Mouse (Mus musculus) erythroid progenitor cell, adult 5-6 weeks (primary cell): ENCODE data around the gene Gm4792. TPM values are rescaled to one million over a fixed set of nuclear protein-coding genes. Genes with fewer than 3 reads are reported as not detected.

Source experiments
- ATAC-seq: replicated peaks from 2 replicates; pipeline ENCODE4 v1.8.0; 2016; ENCODE audit warnings: moderate number of reproducible peaks, mild to moderate bottlenecking, moderate TSS enrichment, inconsistent platforms; ENCODE audit not compliant: poor library complexity, low FRiP score, severe bottlenecking
- total RNA-seq, 2 experiments: library from RNA; stranded (forward) in 1 of 2; stranded (reverse) in 1 of 2; fragments of 150-400 nt in 1 of 2; fragments of 186-747, 209-891 nt in 1 of 2; gene quantifications; 2 replicates each; pipeline versions ENCODE4 v1.2.3 to v1.2.4; 2015 to 2017; ENCODE audit warnings: low replicate concordance in 2 of 2

Gm4792 gene
- not detected in 2 replicates for total RNA-seq (2015; ENCODE audit: low replicate concordance)
- total RNA-seq (2017; ENCODE audit: low replicate concordance) = not detected in 2 replicates

DNA sequence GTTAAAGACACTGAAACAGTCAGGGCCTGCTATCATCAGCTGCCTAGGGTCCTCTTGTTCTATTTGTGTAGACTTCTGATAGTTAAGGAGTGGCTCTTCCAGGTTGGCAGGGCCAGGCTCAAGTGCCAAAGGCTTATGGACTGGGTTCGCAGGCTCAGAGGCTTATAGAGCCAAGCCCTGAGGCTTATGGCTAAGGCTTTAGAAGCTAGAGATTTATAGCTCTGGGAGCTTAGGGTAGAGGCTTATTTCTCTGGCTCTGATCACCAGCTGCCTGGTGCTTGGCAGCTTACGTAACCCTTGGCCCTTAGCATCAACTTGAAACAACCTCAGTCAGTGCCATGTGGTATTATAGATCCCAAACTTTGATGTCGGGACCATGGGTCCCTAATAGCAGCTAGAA lies at the start of gene Gm4792:
Gene Gm4792, minus strand, starts transcription at position 233 of the 400 bp plus-strand sequence.
- ATAC-seq = no peak

DNA sequence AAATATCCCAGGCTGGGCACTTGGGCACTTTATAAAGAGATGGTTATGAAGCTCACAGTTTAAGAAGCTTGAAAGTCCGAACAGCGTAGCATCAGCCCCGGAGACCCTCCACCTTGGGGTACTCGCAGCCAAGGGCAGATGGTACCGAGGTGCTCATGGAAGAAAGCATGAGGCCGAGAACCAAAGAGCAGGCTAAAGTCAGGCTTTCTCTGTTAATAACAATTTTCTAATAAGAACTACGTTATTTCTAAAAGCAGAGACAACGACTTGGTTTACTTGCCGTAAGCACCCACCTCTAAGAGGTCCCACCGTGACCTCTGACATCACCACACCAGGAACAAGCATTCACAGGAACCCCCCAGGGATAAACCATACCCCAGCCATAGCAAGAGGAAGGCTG lies 49.5 kb upstream of the Gm4792 start:
- no peak for ATAC-seq

DNA sequence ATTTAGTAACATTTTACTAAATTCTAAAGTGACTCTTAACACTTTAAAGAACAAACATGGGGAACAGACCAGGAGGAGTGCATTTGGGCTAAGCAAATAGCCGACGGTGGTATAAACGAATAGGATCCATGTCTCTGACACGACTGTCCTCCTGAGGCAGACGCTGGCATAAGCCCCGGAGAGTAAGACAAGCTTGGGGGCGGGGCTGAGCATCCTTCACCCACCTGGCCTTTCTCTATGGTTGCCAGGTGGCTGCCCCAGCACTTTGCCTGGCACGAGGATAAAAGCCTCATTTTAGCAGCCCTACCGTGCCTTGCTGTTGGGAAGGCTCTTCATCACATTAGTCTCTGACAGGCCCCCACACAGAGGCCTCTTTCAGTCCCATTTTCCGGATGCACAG lies 48.8 kb upstream of the Gm4792 start:
- no peak for ATAC-seq

DNA sequence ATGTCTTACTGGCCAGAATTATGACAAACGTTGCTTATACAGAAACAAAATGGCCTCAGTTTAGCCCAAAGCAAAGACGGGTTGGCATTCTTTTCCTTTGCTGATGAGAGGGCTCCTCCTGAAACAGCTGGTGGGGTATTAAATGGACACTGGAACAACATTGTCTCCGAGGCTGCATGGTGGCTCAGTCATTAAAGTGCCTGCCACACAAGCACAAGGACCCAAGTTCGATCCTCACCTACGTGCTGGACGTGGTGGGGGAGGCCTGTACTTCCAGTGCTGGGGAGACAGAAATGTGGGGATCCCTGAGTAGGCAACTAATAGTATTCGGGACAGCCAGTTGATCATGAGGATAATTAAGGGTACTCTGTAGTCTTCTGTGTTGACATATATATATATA lies 48.1 kb upstream of the Gm4792 start:
- ATAC-seq = no peak

DNA sequence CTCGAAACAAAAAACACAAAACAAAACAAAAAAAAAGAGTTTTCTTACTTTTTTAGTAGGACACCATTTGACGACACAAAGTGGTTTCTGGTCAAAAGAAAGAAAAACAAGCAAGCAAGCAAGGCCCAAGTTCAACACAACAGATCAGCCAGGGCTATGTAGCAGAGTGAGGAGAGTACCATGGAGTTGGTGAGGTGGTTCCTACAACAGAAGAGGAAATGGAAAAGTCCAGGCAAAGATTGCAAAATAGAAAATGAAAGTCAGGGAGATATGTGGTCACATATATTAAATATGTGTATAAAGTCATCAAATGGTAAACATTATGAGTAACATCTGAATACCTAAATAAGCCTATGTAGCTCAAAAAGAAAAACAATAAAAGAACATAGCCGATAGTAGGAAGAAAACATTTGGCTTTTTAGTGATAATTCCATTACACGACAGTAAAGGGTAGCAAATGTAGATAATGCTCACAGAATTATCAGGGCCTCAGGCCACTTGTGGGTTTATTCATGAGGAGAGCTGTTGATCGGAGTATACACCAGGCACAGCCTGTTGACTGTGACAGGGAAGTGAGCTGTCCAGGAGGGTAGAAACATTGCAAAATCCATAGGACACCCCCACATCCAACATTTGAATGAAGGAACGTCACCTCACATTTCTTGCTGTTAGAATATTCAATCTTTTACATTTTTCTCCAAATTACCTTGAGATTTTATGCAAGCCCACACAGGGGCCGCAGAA lies 47.2 kb upstream of the Gm4792 start:
- ATAC-seq = no peak

DNA sequence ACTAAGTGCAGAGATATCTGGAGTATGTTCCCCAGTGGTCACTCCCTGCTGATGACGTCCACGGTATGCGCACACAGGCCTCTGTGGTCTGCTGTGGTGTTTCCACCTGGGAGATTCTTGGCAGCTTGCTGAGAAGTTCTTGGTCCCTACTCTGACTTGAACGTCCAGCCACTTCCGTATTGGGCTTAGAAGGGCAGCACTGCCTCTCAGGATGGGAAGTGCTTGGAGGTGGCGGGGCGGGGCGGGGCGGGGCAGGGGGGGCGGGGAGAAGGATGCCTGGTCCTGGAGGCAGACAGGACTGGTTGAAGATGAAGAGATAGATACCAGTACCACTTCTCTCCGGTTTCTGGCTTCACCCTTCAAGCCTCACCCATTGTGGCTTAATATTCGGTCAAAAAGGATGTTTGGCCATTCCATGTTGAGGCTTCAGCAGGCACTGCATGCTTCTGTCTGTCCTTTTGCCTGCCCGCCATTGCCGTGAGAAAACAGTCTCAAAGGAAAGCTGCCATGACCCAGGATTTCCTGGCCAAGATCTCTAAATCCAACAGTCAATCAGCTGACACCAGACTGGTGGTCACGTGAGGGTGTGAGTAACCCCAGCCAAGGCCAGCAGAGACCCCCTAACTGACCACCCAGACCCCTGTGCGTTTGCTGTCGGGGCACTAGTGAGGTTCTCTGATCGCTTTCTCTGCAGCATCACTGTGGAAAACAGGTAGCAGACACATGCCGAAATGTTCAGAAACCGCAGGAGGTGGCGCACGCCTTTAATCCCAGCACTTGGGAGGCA lies 46.3 kb upstream of the Gm4792 start:
- ATAC-seq = no peak

DNA sequence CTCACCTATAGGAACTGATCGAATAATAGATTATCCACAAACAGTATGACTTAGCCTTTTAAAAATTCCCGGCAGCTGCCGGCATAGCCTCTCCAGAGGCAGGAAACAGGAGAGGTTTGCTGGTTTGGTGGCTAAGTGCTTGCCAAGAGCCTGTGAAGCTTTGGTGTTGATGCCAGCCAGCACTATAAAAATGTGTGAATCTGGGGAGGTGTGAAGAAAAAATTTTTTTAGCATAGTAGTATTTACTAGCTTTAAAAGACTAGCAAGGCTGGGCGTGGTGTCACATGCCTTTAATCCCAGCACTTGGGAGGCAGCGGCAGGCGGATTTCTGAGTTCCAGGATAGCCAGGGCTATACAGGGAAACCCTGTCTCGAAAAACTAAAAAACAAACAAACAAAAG lies 45.1 kb upstream of the Gm4792 start:
- ATAC-seq = no peak

DNA sequence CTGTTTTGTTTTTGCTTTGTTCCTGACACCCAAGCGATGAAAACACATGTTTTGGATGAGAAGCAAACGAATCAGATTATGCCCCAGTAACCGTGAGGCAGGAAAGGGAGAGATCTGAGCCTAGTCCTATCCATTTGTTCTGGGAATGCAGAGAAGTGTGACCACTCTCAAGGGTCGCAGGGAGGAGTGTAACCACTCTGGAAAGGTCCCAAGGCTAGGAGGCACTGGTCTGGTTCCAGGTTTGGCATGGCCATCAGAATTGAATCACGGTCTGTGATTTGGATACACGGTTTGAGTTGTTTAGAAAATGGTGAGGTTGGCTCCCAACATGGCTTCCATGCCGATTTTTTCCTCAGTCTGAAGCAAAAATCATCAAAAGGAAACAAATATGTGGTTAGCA lies 43.8 kb upstream of the Gm4792 start:
- no peak for ATAC-seq

DNA sequence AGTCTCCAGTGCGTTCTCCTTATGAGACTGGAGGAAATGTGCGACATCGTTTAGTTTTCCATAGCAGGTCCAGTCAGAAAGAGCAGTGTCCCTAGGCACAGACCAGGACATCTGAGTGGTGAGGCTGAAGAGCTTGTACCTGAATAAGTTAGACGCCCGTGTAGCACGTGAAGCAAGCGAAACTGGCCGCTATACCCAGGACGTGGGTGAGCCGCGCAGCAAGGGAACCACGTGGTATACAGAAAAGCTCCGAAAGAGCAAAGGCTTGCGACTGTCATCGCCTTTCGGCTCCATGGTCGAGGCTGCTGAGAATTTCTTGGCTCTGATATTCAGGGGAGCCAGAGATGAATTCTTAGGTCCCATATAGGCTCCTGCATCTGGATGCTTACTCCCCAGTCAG lies 43.0 kb upstream of the Gm4792 start:
- no peak for ATAC-seq

DNA sequence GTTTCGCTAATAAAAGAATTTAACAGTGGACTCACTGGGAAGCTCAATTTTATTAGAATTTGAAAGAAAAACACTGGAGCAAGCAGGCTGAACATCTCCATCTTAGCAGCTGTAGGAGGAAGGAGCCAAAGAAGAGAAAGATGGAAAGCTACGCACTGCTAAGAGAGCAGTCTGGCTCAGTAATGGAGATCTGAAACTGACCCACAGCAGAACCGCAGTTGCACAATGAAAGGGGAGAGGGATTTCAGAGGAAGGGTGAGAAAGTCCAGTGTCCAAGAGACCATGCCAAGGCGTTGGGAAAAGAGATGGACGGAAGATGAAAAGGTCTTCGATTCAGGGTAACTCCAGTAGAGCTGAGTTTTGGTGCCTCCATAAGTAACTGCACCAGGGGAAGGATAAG lies 37.6 kb upstream of the Gm4792 start:
- no peak for ATAC-seq

DNA sequence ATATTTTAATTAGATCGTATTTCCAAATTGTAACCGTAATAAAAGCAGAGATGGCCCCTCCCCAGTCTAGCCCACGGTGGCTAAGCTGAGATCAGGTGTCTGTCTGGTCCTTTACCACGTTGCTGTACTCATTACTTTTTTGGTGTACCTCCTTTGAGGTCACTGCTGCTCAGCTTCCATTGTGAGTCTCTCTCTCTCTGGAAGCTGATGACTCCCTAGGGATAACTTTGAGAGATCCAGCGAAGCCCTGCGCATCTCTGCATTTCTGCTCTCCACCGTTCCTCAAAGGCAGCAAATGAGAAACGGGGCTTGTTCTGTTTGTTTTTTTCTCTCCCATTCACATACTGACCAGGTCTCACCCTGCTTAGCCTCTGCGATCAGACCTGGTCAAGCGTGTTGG lies 36.5 kb upstream of the Gm4792 start:
- no peak for ATAC-seq

DNA sequence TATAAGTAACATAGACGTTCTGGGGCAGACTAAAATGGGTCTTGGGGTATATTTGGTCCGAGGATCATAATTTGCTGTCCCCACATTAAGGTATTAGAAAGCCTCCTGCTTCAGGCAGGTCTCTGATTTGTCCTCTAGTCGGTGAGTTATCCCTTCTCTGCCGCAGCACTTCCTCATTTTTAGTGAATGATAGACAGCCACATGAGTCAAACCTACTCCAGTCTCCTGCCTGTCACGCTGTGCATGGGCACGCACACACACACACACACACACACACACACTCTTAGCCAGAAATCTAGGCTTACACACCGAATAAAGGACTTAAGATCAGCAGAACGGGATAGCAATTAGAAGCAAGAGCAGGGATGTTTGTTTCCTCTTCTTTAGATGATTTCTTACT lies 34.8 kb upstream of the Gm4792 start:
- no peak for ATAC-seq

DNA sequence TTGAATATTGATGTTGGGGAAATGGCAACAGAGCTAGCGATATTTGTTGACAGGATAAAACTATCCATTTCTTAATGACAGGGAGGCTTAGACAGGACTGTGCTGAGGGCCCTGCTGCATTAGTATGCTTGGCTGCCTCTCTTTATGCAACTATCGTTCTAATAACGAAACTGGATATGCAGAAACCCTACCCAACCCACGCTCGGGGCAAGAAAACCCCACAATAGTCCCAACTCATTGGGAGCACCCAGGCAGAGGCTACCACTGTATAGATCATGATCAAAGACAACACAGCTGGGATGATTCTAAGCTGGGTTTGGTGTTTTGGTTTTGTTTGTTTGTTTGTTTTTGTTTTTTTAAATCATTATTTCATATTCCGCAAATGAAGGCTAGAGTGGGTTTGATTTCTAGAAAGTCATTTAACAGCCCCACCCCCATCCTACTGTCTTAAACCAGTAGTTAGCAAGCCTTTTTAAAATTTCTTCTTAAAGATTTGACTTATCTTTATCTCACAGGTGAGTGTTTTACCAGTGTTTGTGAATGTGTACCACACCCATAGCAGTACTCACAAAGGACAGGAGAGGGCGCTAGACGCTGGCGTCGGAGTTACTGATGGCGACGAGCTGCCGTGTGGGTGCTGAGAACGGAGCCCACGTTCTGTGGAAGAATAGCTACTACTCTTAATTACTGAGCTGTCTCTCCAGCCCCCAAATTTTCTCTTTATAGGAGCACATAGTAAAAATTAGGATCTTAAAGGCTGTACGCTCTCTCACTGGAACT lies 34.0 kb upstream of the Gm4792 start:
- no peak for ATAC-seq

DNA sequence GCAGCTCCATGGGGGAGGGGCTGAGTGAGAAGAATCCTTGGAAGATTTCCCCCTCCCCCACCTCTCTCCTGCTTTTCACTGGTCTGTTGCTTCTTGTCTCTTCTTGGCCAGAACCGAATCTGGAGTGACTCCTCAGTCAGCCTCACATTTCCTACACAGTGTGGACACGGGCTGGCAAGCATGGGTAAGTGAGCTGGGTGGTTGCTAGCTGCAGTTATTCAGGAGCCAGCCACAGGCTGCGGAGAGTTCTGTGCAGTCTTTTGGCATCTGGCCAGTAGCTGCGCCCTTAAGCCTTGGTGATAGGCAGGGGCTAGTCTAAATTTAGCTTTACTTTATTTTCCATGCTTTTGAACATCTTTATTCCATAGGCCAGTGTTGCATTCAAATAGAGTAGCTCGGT lies 31.5 kb upstream of the Gm4792 start:
- ATAC-seq = no peak

DNA sequence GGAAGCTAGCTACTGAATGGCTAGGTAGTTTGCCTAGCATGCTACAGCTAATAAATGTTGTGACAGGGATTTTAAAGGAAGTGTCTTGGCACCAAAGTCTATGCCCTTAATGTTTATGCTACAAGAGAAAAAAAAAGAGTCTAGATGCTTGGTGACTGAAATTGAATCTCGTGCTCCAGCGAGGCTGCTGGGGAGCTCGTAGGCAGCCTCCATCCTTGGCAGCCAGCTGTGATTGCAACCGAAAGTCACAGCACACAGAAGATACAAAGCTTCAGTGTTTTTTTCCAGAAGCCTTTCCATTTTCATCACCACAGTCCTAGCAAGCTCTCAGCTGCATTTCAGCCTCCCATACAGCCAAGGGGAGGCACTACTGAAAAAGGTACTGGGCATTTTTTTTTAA lies 20.1 kb upstream of the Gm4792 start:
- ATAC-seq = no peak

DNA sequence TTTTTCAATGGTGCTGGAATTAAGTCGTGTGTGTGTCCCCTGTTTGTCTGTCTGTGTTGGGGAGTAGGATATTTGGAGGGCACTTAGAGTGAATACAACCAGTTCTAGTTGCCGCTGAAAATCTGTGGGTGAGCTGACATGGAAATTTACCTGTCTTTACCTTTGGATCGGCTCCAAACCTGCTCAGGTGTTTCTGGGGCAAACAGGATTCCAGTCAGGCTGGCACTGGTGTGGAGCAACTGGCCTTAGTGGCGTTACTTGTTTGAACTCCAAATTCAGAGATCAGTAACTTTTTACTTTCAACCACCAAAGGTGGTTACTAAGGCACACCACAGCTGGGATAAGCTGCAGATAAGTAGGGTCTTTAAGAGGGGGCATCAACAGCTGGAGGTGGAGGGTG lies 14.6 kb upstream of the Gm4792 start:
- no peak for ATAC-seq

DNA sequence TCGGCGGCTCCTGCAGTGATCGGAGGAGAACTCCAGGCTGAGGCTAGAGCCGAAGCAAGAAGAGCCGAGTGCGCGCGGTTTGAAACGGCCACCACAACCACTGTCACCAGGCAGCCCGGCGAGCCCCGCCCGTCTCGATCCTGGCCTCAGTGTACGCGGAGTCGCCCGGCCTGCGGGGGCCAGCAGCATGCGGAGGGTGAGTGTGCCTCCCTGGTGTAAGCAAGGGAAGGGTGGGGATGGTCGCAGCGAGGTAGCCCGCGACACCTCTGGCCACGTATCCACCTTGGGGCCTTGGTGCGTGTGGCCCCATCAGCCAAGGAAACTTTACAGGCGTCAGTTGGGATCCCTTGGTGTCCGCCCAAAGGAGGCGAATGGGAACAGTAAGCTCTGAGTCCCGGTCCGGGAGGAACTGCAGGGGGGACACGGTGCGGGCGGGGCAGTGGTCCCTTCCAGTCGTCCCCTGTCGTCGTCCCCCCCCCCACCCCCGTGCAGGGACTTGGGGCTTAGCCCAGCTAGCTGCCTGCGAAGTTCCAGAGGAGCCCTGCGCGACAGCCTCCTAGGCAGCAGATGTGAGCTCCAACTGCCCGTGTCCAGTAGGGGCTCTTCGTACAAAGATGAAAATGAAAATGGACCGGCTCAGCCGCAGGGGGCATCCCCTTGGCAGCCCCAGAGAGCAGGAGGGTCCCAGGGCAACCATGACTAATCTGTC lies 13.7 kb upstream of the Gm4792 start:
- peak; percentile 39; the same call in 1 of the 2 replicates for ATAC-seq

DNA sequence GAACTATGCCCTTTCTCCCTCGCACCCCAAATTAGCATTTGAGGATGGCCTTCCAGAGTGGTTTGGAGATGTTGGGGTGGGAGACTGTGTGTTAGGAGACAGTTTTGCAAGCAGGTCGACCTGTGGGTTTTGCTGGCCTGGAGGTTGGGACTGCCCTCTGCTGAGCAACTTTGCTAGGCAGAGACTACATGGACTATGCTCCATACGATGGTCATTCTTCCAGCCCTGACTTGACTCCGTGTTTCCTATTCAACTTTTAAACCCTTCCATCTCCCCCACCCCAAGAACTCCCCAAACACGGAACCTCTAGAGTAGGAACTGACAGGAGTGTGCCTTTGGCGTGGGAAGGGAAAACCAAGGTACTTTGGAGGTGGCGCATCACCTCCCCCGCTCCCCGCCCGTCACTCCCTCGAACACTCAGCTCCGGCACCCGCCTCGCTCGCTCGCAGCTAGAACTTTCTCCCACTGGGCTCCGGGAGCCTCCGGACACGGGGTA lies 13.1 kb upstream of the Gm4792 start, which contains the start of gene Tmcc3:
Gene Tmcc3, plus strand, starts transcription at position 439 of the 496 bp plus-strand sequence.
- ATAC-seq = no peak

DNA sequence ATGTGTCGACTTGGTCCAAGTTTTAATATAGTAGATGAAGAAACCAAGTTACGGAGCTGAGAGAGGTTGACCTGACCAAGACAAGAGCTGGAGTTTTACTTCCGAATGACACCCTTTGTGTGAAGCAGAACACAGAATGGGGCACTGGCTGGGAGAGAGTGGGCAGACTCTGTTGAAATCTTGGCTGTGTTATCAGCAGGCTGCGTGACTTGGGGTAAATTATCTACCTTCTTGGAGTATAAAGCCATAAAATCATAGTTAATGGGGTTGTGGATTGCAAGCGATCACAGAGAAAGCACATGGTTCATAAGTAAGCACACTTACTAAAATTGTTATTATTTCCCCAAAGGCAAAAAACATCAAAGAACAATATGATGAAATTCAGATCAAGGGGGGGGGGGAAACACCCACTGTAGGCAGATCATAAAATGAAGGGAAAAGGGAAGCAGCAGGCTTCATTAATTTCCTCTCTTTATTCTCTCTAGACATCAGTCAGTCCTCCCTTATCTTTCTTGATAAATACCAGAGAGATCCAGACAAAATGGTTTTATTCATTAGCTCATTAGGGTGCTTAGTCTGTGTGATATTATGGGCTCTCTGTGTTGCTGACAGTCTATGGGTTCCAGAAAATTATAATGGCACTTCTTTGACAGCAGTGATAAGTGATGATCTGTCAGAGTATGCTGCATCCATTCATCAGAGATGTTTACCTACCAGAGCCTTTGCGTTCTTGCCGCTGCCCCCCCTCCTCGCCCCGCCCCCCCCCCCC lies 12.2 kb upstream of the Gm4792 start:
- no peak for ATAC-seq
